Mouse (Mus musculus) limb, embryonic 14.5 days (tissue): Measurements from ENCODE around the gene Ggcx. TPM values are rescaled to one million over a fixed set of nuclear protein-coding genes. Genes with fewer than 3 reads are reported as not detected.
A peak's percentile ranks its signal among the peaks of the same experiment; 100 is the strongest.

Experiments used
- ATAC-seq: fragments of 200-750 bp; cut with Nextera tagmentation; 2 replicates; pipeline ENCODE4 v1.8.0; 2017; ENCODE audit warnings: low read depth, moderate number of reproducible peaks, moderate TSS enrichment; ENCODE audit not compliant: low FRiP score
- DNase-seq: peaks from one replicate; pipeline ENCODE4 v3.0.0-alpha.2; 2015; ENCODE audit warnings: low spot score
- H3K27ac ChIP-seq: fragments of 300-500 bp; sonication (generic); replicated peaks from 2 replicates; pipeline ENCODE4 v1.5.1; 2014; ENCODE audit warnings: low read depth, mild to moderate bottlenecking, low read length, moderate library complexity, mixed read lengths
- H3K27me3 ChIP-seq: fragments of 300-500 bp; sonication (generic); 2 replicates; pipeline ENCODE4 v1.6.1; 2014; ENCODE audit warnings: low read length, mixed read lengths; ENCODE audit not compliant: control insufficient read depth, insufficient read depth
- H3K36me3 ChIP-seq: fragments of 300-500 bp; sonication (generic); 2 replicates; pipeline ENCODE4 v1.6.1; 2014; ENCODE audit warnings: mild to moderate bottlenecking, low read length, moderate library complexity, mixed read lengths; ENCODE audit not compliant: control insufficient read depth, insufficient read depth
- H3K4me1 ChIP-seq: fragments of 300-500 bp; sonication (generic); 2 replicates; pipeline ENCODE4 v1.6.1; 2014; ENCODE audit warnings: antibody characterized with exemption, low read length, mixed read lengths; ENCODE audit not compliant: control insufficient read depth, insufficient read depth
- H3K4me2 ChIP-seq: fragments of 300-500 bp; sonication (generic); replicated peaks from 2 replicates; pipeline ENCODE4 v1.6.1; 2014; ENCODE audit warnings: low read depth, mild to moderate bottlenecking, low read length, moderate library complexity; ENCODE audit not compliant: severe bottlenecking
- H3K4me3 ChIP-seq: fragments of 300-500 bp; sonication (generic); replicated peaks from 2 replicates; pipeline ENCODE4 v1.5.1; 2014; ENCODE audit warnings: low read length
- H3K9ac ChIP-seq: fragments of 300-500 bp; sonication (generic); 2 replicates; pipeline ENCODE4 v1.6.1; 2014; ENCODE audit warnings: mild to moderate bottlenecking, low read depth, low read length, moderate library complexity; ENCODE audit not compliant: severe bottlenecking
- H3K9me3 ChIP-seq: fragments of 300-500 bp; sonication (generic); 2 replicates; pipeline ENCODE4 v1.6.1; 2016; ENCODE audit warnings: low read length; ENCODE audit not compliant: control insufficient read depth
- POLR2A ChIP-seq: fragments of 200-500 bp; IDR thresholded peaks from 2 replicates; pipeline ENCODE4 v1.8.0; 2012; ENCODE audit warnings: inconsistent platforms, mild to moderate bottlenecking, moderate library complexity, borderline replicate concordance; ENCODE audit not compliant: insufficient read depth, insufficient read length; ENCODE audit errors: extremely low read depth
- WGBS: fragments of 180-500 bp; shearing (Covaris S2); extraction: QIAGEN DNeasy Blood & Tissue Kit; methylation state at CpG from one replicate; pipeline ENCODE4 v1.1.7; 2014; 5-methylcytosine and 5-hydroxymethylcytosine counted together
- polyA plus RNA-seq, 2 experiments: library from polyadenylated mRNA; depleted of rRNA in 1 of 2; stranded (reverse) in 1 of 2; unstranded in 1 of 2; fragments of >200 nt; fragmentation: Nextera tagmentation in 1 of 2; extraction: Ambion mirVana in 1 of 2; gene quantifications; 2 replicates each; pipeline versions ENCODE4 v1.2.1 to v1.2.3; 2012 to 2014

Ggcx gene
- polyA plus RNA-seq, 2 experiments: 15.3 to 44.9 TPM

DNA sequence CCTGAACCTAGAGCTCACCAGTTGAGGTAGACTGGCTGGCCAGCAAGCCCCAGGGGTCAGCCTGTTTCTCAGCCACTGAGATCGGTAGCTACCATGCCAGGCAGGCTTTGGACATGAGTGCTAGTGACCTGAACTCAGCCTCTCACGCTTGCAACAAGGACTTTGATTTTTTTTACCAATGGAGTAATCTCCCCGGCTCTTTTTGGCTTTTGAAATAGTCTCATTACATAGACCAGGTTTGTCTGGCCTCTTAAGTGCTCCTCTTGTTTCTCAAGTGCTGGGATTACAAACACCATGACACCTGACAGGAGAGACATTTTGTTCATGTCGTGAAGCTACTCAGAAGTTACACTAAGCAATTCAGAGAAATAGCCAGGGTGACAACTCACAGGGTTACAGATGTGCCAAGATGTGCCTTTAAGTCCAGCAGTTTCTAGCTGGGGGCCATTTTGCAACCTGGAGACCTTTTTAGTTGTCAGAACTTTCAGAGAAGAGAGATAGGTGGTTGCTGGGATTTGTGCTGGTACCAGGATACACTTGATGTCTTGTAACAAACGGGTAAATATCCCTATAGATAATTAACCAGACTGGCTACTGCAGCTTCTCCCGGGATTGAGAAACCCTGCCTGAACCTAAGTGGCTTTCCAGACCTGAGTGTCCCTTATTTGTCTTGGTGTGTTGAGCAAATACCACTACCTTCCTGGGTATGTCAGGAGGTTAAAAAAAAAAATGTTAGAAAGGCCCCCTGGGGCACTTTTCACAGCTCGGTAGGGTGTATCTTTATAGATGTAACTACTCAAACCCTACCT, 2.1 kb downstream of the Ggcx start:
- H3K9ac ChIP-seq: 0 out of 2 replicates have a peak overlapping the region, but pooled peaks have one; percentile 25
- H3K36me3 ChIP-seq: peaks cover 41% of the 10 kb centered on the region
- no peak for DNase-seq
- ATAC-seq: no peak
- 84% methylated on average over 7 of the region's 7 CpGs for WGBS
- peaks cover 11% of the 10 kb centered on the region for H3K4me1 ChIP-seq
- TF ChIP-seq POLR2A: no peak
- H3K4me3 ChIP-seq: 0 out of 2 replicates have a peak overlapping the region, but pooled peaks have one; percentile 2
- no peaks in the 10 kb centered on the region for H3K27me3 ChIP-seq
- 0 out of 2 replicates have a peak overlapping the region, but pooled peaks have one; percentile 18 for H3K4me2 ChIP-seq
- no peak overlapping the region for H3K27ac ChIP-seq
- no peaks in the 10 kb centered on the region for H3K9me3 ChIP-seq

- no peak for ATAC-seq
- no peak overlapping the region for H3K4me3 ChIP-seq
- TF ChIP-seq POLR2A: no peak
- no peak overlapping the region for H3K4me2 ChIP-seq
- H3K36me3 ChIP-seq: peaks cover 59% of the 10 kb centered on the region
- H3K27ac ChIP-seq: no peak overlapping the region
- DNase-seq: no peak
- 95% methylated on average over 4 of the region's 4 CpGs for WGBS
- no peak overlapping the region for H3K9ac ChIP-seq
- no peaks in the 10 kb centered on the region for H3K9me3 ChIP-seq
- no peaks in the 10 kb centered on the region for H3K27me3 ChIP-seq
- peaks cover 11% of the 10 kb centered on the region for H3K4me1 ChIP-seq
Measured at GRCm38 (mm10) chr6:72418279-72418678, 4.2 kb downstream of the Ggcx start.

DNA sequence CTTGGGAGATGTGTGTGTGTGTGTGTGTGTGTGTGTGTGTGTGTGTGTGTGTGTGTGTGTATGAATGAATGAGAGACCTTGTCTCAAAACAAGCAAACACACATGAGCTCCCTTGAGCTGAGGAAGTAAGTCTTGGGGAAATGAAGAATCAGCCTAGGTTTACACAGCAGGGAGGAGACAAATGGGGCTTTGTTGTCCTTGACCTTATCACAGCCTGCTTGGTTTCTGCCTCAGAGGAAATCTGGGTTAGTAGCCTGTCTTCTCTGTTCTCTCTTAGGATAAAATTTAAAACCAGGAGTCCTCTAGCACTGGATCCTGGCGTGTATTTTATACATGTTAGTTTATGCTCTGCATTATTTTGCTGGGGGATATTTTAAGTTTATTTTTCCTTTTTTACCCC, 5.7 kb downstream of the Ggcx start:
- WGBS: 95% methylated on average over 1 of the region's 1 CpGs
- 0 out of 2 replicates have a peak overlapping the region, but pooled peaks have one; percentile 19 for H3K27ac ChIP-seq
- DNase-seq (no peak), ATAC-seq (no peak)
- no peaks in the 10 kb centered on the region for H3K27me3 ChIP-seq
- H3K4me3 ChIP-seq: no peak overlapping the region
- H3K4me1 ChIP-seq: peaks cover 10% of the 10 kb centered on the region
- H3K9ac ChIP-seq: no peak overlapping the region
- no peak overlapping the region for H3K4me2 ChIP-seq
- H3K36me3 ChIP-seq: peaks cover 74% of the 10 kb centered on the region
- no peak for TF ChIP-seq POLR2A
- no peaks in the 10 kb centered on the region for H3K9me3 ChIP-seq

GRCm38 (mm10) chr6:72420901-72421300, 6.8 kb downstream of the Ggcx start:
- H3K27ac ChIP-seq: no peak overlapping the region
- H3K4me3 ChIP-seq: no peak overlapping the region
- ATAC-seq (no peak), DNase-seq (no peak)
- H3K9me3 ChIP-seq: no peaks in the 10 kb centered on the region
- H3K27me3 ChIP-seq: no peaks in the 10 kb centered on the region
- no peak overlapping the region for H3K9ac ChIP-seq
- peaks cover 81% of the 10 kb centered on the region for H3K36me3 ChIP-seq
- no peak for TF ChIP-seq POLR2A
- 96% methylated on average over 10 of the region's 10 CpGs for WGBS
- no peak overlapping the region for H3K4me2 ChIP-seq
- no peaks in the 10 kb centered on the region; the same call in 1 of the 2 replicates for H3K4me1 ChIP-seq

- no peak overlapping the region for H3K27ac ChIP-seq
- peaks cover 88% of the 10 kb centered on the region for H3K36me3 ChIP-seq
- DNase-seq (no peak), ATAC-seq (no peak)
- no peak overlapping the region for H3K4me3 ChIP-seq
- no peaks in the 10 kb centered on the region for H3K9me3 ChIP-seq
- H3K4me1 ChIP-seq: 0 out of 2 replicates have a peak, but pooled peaks cover 5% of the 10 kb centered on the region
- H3K27me3 ChIP-seq: no peaks in the 10 kb centered on the region
- no peak overlapping the region for H3K4me2 ChIP-seq
- TF ChIP-seq POLR2A: no peak
- no peak overlapping the region for H3K9ac ChIP-seq
- 92% methylated on average over 11 of the region's 11 CpGs for WGBS
Measured at GRCm38 (mm10) chr6:72425646-72426045, 11.5 kb downstream of the Ggcx start.
